Mouse (Mus musculus): ENCODE measurements around the gene Rasa4.
"Not testable (repeated sequence)": the region's sequence is repeated elsewhere in the genome, so short reads cannot be mapped to it uniquely, and the experiment has no call there.

Rasa4 gene

DNA sequence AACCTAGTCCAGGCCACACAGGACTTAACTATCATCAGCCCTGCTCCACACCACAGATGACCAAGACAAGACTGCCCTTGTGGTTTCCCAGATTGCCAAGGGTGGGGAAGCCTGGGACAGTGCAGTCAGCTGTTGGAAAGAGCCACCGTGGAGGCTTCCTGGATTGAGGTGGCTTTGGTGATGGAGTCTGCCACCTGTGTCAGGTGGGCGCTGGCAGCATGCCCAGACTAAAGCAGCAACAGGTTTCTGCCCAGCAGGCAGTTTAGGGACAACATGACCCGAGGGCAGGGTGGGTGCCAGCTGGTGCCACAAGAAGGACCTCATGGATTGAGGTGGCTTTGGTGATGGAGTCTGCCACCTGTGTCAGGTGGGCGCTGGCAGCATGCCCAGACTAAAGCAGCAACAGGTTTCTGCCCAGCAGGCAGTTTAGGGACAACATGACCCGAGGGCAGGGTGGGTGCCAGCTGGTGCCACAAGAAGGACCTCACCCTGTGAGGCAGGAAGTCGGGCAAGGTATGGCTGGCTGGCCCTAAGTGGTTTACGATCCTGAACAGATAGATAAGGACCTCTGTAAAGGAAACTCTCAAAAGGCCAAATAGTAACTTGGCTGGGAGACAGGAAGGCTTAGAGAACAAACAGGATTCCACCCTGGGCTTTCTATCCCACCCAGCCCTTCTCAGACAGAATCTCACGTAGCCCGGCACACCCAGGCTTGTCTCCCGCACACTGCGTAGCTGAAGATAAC lies 17.1 kb upstream of the Rasa4 start:
- not testable (repeated sequence) for DNase-seq (ENCODE audit: low spot score in 2 of 2)

DNA sequence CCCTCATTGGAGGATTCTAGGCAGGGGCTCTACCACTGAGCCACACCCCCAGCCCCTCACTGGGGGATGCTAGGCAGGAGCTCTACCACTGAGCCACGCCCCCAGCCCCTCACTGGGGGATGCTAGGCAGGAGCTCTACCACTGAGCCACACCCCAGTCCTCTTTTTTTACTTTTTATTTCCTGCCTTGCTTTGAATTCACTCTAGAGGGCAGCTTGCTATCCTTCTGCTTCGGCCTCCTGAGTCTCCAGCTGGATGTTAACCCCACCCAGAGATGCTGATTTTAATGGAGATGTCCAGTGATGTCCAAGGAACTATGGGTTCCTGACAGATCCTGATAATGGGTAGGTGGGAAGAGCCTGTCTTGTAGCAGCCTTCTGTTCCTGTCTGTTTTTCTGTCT lies 14.3 kb upstream of the Rasa4 start:
- DNase-seq (ENCODE audit: low spot score in 2 of 2): no peak

DNA sequence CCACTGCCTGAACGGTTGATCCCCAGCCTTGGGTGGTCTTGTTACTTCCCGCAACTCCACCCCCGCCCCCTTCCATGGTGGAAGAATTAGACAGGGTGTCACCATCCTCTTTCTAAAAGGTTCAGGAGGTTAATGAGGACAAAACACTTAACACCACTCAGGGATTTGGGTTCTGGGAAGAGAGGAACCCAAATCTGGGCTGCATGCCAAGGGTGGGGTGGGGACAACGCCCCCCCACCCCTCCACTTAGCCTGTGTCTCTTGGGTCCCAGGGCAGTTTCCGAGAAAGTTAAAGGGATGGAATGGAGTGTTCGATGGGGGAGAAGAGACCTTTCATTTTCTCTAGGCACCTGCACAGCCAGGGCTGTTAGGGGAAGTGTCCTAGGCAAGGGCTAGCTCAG lies 10.7 kb upstream of the Rasa4 start:
- DNase-seq (ENCODE audit: low spot score in 2 of 2): no peak

DNA sequence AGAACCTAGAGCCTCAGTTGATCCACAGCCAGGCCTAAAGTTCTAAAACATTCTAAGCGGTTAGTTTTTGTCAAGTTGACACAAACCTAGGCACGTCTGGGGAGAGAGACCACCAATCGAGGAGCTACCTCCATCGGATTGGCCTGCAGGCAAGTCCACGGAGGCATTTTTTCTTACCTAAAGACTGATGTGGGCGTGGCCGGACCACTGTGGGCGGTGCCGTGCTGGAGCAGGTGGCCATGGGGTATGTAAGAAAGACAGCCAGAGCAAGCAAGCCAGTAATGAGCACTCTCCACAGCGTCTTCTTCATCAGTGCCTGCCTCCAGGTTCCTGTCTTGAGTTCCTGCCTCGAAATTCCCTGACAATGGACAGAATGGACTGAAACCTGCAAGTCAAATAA lies 10.2 kb upstream of the Rasa4 start:
- no peak for DNase-seq (ENCODE audit: low spot score in 2 of 2)

DNA sequence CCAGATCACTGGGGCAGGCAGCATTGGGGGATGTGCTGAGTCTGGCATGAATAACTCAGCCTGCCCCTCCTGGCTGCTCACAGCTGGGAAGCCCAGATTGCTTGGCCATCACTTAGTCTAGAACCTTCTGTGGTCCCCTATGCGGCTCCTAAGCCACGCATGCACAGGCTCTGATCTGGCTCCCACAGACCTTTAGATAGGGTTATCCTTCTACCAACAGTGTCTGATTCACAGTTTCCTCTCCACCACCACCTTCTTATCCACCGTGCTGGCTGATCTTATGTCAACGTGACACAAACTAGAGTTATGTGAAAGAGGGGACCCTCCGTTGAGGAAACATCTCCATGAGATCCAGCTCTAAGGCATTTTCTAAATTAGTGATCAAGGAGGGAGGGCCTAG lies 8.6 kb upstream of the Rasa4 start:
- DNase-seq (ENCODE audit: low spot score in 2 of 2): no peak

DNA sequence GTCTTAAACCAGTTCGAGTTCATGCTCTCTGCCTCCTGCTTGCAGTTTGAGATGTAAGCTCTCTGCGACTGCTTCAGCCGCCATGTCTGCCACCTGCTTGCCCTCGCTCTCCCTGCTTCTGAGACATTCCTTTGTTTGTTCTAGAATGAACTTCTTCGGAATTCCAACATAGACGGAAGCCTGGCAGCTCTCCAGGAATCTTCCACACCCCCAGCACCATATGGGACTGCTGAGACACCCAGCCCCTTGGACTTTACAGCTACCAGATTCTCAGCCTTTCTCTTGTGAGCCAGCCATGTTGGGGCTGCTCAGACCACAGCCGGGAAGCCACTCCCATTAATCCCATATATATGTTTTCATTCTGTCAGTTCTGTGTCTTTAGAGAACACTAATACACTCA lies 7.4 kb upstream of the Rasa4 start:
- no peak for DNase-seq (ENCODE audit: low spot score in 2 of 2)

DNA sequence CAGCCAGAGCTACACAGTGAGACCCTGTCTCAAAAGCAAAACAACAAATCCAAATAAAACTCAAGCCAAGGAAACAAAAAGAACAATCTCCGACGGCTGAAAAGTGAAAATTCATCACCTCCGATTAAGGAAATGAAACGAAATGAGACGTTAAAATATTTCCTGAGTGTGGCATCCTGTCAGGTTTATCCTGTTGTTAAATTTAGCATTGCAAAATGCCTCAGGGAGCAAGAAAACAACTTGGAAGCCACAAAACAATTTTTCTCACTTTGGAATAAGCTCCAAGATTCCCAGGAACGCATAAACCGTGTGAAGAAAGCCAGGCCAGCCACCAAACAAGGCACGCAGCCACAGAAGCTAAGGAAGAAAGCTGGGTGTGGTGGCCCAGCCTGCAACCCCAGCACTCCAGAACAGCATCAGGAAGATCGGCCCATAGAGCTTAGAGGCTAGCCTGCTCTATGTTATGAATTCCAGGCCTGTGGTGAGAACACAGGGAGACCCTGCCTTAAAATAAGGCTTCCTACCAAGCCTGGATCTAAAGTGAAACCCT lies 6.6 kb upstream of the Rasa4 start:
- no peak for DNase-seq (ENCODE audit: low spot score in 2 of 2)

DNA sequence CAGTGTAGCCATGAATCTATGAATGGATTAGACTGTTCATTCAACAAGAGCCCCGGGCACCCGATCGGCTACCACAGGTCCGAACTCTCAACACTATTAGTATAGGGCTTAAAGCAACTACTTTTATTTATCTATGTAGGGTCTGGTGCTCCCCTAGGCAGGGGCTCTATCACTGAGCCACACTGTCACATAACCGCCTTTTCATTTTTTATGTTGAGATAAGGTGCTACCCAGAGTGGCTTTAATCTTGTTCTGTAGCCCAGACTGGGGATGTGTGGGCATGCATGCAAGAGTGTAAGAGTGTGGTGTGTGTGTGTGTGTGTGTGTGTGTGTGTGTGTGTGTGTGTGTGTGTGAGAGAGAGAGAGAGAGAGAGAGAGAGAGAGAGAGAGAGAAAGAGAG lies 5.6 kb upstream of the Rasa4 start:
- no peak for DNase-seq (ENCODE audit: low spot score in 2 of 2)

DNA sequence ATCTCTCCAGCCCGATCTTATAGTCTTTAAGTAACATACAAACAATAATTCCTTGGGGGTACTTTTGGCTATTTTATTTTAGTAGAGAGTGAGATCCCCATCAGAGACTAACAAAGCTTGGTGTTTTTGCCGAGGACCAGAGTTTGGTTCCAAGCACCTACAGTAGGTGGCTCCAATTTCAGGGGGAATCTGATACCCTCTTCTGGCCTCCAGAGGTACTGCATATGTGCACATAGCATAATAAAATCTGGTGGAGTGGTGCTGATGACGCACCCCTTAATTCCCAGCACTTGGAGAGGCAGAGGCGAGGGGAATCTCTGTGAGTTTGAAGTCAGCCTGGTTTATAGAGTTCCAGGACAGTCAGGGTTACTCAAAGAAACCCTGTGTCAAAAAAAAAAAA lies 1.4 kb upstream of the Rasa4 start:
- DNase-seq (ENCODE audit: low spot score in 2 of 2): no peak

DNA sequence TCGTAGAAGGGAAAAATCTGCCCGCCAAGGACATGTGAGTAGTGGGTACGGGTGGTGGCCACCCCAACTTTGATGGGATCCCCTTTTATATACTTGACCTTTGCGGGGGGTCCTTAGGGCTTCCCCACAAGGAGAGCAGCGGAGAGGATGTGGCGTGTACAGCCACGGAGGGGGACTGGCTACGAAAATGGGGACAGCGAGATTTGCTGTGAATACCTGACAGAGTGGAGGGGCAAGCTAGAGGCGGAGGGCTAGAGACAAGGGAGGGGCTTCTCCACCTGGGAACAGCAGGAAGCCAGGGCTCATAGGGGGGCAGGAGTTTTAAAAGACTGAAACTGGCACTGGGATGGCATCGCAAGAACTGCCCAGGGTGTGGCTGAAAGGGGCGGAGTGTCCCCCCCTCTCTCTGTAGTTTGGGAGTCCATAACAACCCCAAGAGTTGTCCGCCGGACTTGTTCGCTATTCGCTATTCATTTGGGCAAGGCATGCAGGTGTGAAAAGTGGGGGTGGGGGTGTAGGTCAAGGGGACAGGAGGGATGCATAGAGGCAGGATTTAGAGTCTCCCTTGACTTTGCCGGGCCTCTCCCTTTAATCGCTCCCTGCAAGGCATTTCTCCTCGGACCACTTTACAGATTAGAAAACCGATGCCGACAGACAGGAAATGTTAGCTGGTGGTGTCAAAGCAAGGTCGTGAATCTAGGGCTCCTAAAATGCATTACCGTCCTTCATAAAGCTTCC lies 597 bp downstream of the Rasa4 start:
- peak in 1 of 2 experiments; percentile 35 for DNase-seq (ENCODE audit: low spot score in 2 of 2)

DNA sequence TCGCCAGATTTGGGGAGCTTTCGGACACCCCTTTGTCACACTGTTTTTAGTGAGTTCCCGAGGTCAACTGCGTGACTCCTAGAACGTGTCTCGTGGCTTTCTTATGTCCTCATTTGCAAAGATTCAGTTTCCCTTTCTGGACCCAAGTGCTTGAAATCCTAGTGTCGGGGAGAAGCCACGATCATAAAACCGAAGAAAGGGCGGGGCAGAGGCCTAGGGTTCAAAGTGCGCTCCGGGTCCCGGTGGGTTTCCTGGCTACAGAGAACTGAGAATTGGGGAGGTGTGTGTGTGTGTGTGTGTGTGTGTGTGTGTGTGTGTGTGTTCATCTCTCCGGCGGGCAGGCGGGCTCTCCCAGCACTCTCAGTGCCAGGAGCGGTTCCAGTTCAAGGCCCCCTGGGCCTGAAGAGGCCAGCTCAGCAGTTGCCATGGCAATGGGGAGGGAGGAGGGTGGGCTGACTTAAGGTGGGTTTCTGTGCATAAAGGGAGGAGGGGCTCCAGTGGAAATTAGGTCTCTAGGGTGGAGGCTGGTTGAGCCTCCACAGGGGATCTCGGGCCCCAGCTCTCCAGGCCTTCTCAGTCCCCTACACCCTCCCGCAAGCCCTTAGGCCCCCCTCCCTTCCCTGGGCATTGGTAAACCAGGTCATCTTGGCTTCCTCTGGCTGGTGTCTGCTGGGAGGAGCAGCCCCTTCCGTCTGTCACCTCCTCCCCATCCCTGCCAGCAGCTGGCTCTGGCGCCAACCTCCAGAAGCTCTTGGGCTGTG lies 1.4 kb downstream of the Rasa4 start:
- DNase-seq (ENCODE audit: low spot score in 2 of 2): peak in 1 of 2 experiments; percentile 31

DNA sequence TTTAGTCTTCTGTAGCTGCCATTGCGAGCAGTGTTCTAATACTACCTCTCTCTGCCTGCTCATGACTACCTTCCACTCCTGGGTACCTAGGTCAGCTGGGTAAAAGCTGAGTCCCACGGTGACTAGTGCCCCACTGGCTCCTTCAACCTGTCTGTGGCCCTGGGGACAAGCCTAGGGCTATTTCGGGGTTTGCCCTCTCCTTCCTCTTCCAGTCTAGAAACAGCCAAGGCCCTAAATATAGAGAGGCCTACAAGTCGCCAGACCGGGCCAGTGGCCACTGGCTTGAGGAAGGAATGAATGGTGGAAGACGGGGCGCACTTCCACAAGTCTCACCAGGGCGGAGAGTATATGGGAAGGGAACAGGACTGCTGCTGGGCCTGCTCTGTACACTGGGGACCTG lies 2.6 kb downstream of the Rasa4 start:
- DNase-seq (ENCODE audit: low spot score in 2 of 2): no peak

DNA sequence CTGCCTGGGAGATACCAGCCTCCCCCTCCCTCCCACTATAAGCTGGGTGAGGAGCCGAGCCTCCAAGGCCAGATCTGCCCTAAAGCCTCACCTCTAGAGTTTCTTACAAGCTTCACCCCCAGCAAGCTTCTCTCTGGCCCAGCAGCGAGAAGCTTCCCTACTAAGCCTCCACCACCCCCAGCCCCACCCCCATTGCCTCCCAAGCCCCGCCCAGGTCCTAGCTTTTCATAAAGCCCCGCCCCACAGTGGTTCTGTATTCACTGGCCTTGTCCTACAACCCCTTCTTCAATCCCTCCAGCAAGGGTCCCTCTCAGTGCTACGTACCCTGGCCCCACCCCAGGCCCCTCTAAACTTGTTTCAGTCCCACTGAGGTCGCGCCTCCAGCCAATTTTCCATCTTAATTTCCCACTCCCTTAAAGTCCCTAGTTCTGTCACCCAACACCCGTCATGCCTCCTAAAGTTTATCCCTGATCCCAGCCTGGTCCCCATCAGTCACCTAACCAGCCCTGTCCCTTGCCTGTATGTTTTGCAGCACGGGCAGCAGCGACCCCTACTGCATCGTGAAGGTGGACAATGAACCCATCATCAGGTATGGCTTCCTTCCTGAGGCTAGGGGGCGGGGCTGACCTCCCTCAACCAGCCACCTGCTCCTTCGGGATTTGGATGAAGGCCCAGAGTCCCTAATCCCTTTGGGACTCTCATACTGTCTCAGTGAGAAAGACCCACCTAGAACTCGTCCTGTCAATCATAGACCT lies 5.3 kb downstream of the Rasa4 start:
- DNase-seq (ENCODE audit: low spot score in 2 of 2): no peak

DNA sequence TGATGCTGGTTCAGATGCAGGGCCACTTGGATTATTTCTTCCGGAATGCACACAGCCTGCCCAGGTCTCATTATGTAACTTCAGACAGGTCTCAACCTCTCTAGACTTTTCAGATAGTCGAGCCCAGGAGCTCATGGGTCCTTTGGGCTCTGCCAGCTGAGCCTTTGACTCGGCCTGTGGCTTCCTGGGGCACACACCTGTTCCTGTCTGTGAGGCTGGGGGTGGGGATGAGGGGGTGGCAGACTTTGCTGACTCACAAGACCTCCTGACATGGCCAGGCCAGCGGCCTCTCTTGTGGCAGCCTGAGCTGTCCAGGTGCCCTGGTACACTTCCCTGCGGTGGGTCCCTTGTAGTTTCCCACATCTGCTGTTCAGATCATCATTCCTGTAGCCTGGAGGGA lies 8.2 kb downstream of the Rasa4 start:
- DNase-seq (ENCODE audit: low spot score in 2 of 2): no peak

DNA sequence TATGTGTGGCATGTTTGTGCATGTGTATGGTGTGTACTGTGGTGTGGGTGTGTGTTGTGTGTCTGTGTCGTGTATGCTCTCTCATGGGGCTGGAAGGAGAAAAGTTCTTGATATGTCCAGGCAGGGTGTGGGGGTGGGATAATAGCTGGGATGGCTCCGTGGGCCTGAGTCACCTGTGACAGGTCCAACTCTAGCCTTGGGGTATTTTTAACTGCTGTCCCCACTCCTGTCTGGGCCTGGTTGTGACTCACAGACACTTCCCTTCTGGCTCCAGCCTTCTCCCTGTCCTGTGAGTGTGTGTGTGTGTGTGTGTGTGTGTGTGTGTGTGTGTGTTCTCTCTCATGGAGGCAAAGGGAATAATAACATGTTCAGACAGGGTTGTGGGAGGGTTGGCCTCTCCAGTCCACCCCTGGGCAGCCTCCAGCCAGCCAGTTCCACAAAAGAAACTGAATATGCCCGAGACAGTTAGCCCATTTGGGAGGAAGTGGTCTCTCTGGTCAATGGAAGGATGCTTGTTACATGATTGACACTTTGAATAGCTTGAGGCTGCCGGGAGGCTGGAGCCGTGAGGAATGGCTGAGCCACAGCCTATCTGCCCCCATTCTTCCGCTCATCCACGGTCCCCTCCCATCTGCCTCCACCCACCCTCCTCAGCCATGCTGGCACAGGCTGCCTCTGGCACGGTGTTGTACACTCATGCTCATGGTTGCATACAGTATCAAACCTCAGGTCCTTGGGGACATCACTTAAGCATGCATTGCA lies 10.7 kb downstream of the Rasa4 start:
- DNase-seq (ENCODE audit: low spot score in 2 of 2): no peak

DNA sequence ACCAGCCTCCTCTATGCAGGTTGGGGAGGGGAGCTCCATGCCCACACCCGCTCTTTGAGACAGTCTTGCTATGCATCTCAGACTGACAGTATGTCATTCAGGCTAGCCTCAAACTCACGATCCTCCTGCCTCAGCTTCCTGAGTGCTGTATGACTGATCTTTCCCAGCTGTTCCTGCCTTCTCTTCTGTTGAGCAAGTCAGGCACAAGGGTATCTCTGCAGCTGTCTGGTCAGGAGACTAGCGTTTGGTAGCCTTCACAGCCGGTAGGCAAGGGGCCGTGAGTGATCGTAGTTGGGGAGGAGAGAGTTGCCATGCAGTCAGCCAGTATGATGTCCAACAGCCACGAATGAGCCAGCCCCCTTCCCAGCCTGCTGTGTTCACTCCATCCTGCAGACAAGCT lies 11.4 kb downstream of the Rasa4 start:
- DNase-seq (ENCODE audit: low spot score in 2 of 2): no peak

DNA sequence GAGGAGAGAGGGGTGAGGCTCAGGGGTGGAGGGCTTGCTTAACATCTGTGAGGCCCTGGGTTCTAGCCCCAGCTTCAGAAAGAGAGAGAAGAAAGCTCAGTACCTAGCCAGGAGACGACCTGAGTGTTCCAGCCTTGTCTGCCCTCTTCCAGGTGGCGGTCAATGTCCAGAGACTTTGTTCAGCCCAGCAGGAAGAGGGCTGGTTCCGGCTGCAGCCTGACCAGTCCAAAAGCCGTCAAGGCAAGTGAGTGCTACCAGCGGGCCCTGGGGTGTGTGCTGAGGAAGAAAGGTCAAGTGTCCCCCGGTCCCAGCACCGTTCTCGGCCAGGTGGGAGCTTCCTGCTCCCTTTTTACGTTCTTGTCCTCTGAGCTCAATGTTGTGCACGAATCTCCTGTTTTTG lies 14.8 kb downstream of the Rasa4 start:
- no peak for DNase-seq (ENCODE audit: low spot score in 2 of 2)

DNA sequence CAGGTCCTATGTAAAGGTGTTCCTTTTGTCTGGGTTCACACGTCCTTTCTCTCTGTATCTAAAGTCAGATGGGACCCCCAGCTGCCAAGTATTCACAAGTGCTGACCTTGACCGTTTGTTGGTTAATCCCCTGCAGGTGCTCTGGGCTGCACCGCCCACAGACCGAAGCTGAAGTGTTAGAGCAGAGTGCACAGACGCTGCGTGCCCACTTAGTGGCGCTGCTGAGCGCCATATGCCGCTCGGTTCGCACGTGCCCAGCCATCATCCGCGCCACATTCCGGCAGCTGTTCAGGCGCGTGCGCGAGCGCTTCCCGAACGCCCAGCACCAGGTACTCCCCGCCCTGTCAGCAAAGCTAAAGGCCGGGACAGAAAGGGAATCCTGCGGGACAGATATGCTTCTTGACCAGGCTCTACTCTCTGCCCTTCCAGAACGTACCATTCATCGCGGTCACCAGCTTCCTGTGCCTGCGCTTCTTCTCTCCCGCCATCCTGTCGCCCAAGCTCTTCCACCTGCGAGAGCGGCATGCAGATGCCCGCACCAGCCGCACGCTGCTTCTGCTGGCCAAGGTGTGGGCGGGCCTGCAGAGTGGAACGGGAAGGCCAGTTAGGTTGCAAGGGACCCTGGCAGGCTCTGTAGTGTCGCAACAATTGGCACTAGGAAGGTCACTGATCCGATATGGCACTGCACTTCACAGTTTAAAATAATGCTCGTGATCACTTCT lies 18.5 kb downstream of the Rasa4 start:
- DNase-seq (ENCODE audit: low spot score in 2 of 2): peak; percentile 40 to 76

DNA sequence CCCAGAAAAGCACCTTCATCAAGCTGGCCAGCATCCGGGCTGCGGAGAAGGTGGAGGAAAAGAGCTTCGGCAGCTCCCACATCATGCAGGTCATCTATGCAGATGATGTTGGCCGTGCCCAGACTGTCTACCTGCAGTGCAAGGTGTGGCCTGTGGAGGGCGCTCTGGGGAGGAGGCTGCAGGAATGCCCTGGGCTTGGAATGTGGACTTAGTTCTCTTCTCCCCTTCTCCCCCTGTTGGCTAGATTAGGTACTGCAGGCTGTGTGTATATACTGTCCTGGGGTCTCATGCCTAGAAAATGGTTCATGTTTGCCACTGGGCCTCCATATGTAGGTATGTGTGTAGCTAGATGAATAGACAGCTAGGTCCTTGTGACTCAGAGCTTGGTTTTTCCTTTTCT lies 20.8 kb downstream of the Rasa4 start:
- peak in 1 of 2 experiments; percentile 75 for DNase-seq (ENCODE audit: low spot score in 2 of 2)

DNA sequence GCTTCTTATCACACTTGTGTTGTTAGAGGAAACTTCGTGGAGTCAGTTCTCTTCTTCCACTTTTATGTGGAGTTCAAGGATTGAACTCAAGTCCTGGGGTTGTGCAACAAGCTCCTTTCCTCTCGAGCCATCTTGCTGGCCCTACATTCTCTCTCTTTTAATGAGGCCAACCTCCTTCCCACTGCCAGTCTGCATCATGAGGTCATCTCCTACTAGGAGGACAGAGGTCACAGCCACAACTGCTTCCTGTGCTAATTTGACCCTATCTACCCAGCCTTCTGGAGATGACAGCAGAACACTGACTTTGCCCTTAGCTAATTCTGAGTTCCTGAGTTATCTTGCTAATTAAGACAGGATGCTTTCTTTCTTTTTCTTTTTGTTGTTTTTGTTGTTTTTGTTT lies 24.8 kb downstream of the Rasa4 start:
- no peak for DNase-seq (ENCODE audit: low spot score in 2 of 2)
